Mouse (Mus musculus) heart, adult 2 months (tissue): Measurements from ENCODE around the gene Map3k20. TPM values are rescaled to one million over a fixed set of nuclear protein-coding genes. Genes with fewer than 3 reads are reported as not detected.
A peak's percentile ranks its signal among the peaks of the same experiment; 100 is the strongest.

ENCODE experiments used
- DNase-seq, 2 experiments: peaks; one replicate each; pipeline ENCODE4 v3.0.0; 2021
- H3K27ac ChIP-seq: fragments of 200-600 bp; 2 replicates; pipeline ENCODE4 v1.8.1; 2022
- H3K27me3 ChIP-seq: fragments of 200-500 bp; 2 replicates; pipeline ENCODE4 v1.6.1; 2012; ENCODE audit warnings: mild to moderate bottlenecking, low read length, inconsistent platforms, mixed read lengths; ENCODE audit not compliant: control insufficient read depth, insufficient read depth
- H3K36me3 ChIP-seq: fragments of 200-500 bp; 2 replicates; pipeline ENCODE4 v1.6.1; 2012; ENCODE audit warnings: low read length, inconsistent platforms; ENCODE audit not compliant: control insufficient read depth, insufficient read depth
- H3K4me1 ChIP-seq: fragments of 200-500 bp; 2 replicates; pipeline ENCODE4 v1.6.1; 2011; ENCODE audit warnings: low read length; ENCODE audit not compliant: control insufficient read depth, insufficient read depth
- H3K4me3 ChIP-seq: fragments of 200-600 bp; 2 replicates; pipeline ENCODE4 v1.8.1; 2022
- H3K79me2 ChIP-seq: fragments of 200-500 bp; replicated peaks from 2 replicates; pipeline ENCODE4 v1.6.1; 2012; ENCODE audit warnings: mild to moderate bottlenecking, inconsistent platforms, low read length, moderate library complexity, mixed read lengths; ENCODE audit not compliant: control insufficient read depth, insufficient read depth
- H3K9ac ChIP-seq: fragments of 200-500 bp; 2 replicates; pipeline ENCODE4 v1.6.1; 2012; ENCODE audit warnings: low read depth, mild to moderate bottlenecking, control low read depth, inconsistent platforms, low read length, mixed read lengths
- CTCF ChIP-seq: fragments of 200-600 bp; IDR thresholded peaks from 2 replicates; pipeline ENCODE4 v1.8.1; 2022; ENCODE audit warnings: antibody characterized with exemption, mild to moderate bottlenecking, moderate library complexity
- EP300 ChIP-seq: fragments of 200-500 bp; IDR thresholded peaks from 2 replicates; pipeline ENCODE4 v1.6.1; 2011; ENCODE audit warnings: low read depth, low read length, control low read depth; ENCODE audit not compliant: insufficient read depth
- POLR2A ChIP-seq: fragments of 200-500 bp; IDR thresholded peaks from 2 replicates; pipeline ENCODE4 v1.6.1; 2011; ENCODE audit warnings: mild to moderate bottlenecking, low read depth, low read length, control low read depth; ENCODE audit not compliant: insufficient read depth
- WGBS: fragments of 180-500 bp; shearing (Covaris S2); methylation state at CpG from one replicate; pipeline ENCODE4 v1.1.7; 2018; 5-methylcytosine and 5-hydroxymethylcytosine counted together
- intact Hi-C: fragments of 180-260 bp; cut with DNase I; formaldehyde crosslinking; loops from one replicate; pipeline ENCODE4 v1.15.1; 2025
- polyA plus RNA-seq: library from polyadenylated mRNA; depleted of rRNA; stranded (reverse); fragments of >200 nt; gene quantifications from 2 replicates; pipeline ENCODE4 v1.2.3, GENCODE M21; 2012
- total RNA-seq, 2 experiments: library from RNA; stranded (reverse); gene quantifications; 2 replicates each; pipeline ENCODE4 v1.2.3; 2021

Gene Map3k20
- total and polyA plus RNA-seq, 3 experiments: 75.1 to 303 (median 275) TPM

DNA sequence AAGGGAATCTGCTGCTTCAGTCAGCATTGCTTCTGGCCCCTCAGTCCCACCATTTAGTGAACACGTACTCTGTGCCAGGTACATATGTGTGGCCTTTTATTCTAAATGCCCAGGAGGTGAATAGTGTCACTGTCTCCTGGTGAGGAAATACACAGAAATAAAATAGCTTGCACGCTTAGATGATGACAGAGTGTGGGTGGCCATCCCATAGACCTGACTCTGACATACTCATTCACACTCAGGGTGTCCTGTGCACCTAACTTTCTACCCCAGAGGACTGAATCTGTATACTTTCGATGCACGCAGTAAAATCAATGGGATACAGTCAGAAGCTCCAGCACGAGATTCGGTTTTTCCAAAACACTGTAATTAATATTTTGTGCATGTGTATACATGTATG, 18.0 kb upstream of the Map3k20 start:
- whole genome bisulfite sequencing: 88% methylated on average over 6 of the region's 6 CpGs

DNA sequence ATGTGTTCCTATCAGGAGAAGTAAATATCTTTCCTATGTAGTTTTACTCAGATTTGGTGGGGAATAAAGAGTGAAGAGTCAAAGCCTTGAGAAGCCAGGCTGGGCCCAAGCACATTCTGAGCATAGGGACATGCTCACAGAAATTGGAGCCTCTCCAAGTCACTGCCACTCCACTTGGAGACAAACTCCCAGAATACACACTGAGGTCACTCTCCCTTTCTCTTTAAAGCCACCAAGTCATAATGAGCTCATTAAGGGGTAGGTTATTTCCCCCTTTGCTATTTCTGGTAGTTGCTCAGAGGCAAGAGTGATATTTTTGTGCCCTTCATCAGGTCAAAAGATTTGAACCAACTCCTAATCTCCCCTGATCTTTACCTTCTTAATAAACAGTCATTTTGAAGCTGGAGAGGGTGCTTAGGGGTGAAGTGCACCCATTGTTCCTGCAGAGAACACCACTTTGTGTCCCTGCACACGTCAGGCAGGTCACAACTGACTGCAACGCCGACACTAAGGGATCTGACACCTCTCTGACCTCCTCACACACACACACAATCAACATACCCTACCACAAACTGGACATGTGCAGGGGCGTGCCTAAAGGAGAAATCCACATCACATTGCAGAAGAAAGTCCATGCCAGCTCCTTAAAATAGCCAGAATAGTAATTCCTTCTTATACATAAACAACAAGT, 15.6 kb upstream of the Map3k20 start:
- DNase-seq: peak in 1 of 2 experiments; percentile 31
- WGBS: 50% methylated on average over 4 of the region's 4 CpGs
- H3K36me3 ChIP-seq: no peaks in the 10 kb centered on the region
- H3K4me1 ChIP-seq: peaks cover 1% of the 10 kb centered on the region
- TF ChIP-seq POLR2A: no peak
- TF ChIP-seq CTCF: no peak
- no peak for TF ChIP-seq EP300
- intact Hi-C loops: no loop called here
- peak overlapping the region; percentile 85 for H3K27ac ChIP-seq
- no peaks in the 10 kb centered on the region for H3K27me3 ChIP-seq
- no peak overlapping the region for H3K4me3 ChIP-seq
- peak overlapping the region; percentile 60; the same call in 1 of the 2 replicates for H3K9ac ChIP-seq
- no peaks in the 10 kb centered on the region for H3K79me2 ChIP-seq

More for the DNA sequence above, 18.0 kb upstream of the Map3k20 start:
- Histone ChIP-seq H3K4me1 (peaks cover 1% of the 10 kb centered on the region), H3K4me3 (no peak overlapping the region), H3K27ac (no peak overlapping the region), H3K27me3 (no peaks in the 10 kb centered on the region), H3K9ac (no peak overlapping the region), H3K36me3 (no peaks in the 10 kb centered on the region), H3K79me2 (no peaks in the 10 kb centered on the region)
- no peak for DNase-seq
- intact Hi-C loops: no loop called here
- TF ChIP-seq POLR2A (no peak), EP300 (no peak), CTCF (no peak)

DNA sequence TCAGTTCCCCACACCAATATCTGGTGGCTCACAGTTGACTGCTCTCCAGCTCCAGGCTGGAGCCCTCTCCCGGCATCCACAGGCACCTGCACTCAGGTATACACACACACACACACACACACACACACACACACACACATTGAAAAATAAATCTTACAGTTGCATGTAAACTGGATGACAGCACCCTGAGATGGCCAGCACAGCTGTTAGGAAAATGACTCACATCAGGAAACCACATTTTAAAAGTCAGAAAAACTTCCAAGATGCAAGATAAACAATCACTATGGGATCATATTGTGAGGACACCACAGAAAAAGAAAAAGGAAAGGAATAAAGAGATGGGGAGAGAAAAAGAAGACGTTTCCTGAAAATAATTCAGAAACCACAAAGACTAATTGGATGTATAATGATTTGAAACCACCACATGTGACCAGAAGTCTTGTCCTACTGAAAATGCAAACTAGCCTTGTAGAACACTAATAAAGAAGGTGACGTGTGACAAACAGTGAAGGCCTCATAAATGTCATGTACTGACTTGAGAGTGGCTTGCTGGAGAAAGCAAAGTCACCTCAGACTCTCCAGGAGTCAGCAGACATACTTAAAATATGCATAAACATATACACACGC, 7.1 kb upstream of the Map3k20 start:
- Histone ChIP-seq H3K9ac (no peak overlapping the region), H3K4me3 (no peak overlapping the region), H3K79me2 (no peaks in the 10 kb centered on the region), H3K4me1 (no peaks in the 10 kb centered on the region), H3K36me3 (no peaks in the 10 kb centered on the region), H3K27ac (no peak overlapping the region), H3K27me3 (no peaks in the 10 kb centered on the region)
- intact Hi-C loops: no loop called here
- TF ChIP-seq POLR2A (no peak), EP300 (no peak), CTCF (no peak)
- no peak for DNase-seq
- 76% methylated on average over 4 of the region's 4 CpGs for WGBS

DNA sequence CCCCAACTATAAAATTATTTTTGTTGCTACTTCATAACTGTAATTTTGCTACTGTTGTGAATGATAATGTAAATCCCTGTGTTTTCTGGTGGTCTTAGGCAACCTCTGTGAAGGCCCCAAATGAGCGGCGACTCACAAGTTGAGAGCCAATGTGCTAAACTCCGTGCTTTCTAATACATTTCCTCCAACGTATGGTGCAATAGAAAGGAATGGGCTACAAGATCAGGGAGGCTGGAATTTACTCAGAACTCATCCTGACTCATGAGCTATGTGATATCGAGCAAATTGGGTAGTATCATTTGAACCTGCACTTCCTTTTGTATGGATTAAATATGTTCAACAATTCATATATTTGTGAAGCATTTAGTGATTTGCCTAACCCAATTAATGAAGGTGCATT, 4.9 kb upstream of the Map3k20 start:
- Histone ChIP-seq H3K4me1 (peaks cover 4% of the 10 kb centered on the region), H3K79me2 (no peaks in the 10 kb centered on the region), H3K9ac (no peak overlapping the region), H3K4me3 (no peak overlapping the region), H3K36me3 (no peaks in the 10 kb centered on the region; the same call in 1 of the 2 replicates), H3K27ac (no peak overlapping the region), H3K27me3 (no peaks in the 10 kb centered on the region)
- TF ChIP-seq POLR2A: no peak
- no peak for TF ChIP-seq CTCF
- TF ChIP-seq EP300: no peak
- 91% methylated on average over 5 of the region's 5 CpGs for WGBS
- intact Hi-C loops: no loop called here
- no peak for DNase-seq

DNA sequence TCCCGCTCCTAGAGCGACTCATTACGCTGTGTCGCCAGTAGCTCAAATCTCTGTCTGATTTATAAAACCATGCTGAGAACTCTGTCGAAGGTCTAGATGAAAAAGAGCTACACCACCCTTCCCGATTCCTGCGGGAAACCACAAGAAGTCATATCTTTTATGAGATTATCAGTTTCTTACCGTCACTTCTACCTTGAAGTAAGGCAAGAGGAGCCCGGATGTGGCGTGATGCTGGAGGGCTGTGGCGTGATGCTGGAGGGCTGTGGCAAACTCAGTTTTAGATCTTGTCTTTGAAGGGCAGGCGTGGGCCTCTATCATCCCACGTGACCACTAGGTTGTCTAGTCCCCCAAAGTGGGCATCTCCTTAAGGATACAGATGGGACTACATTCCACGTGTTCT, 3.5 kb upstream of the Map3k20 start:
- intact Hi-C loops: no loop called here

DNA sequence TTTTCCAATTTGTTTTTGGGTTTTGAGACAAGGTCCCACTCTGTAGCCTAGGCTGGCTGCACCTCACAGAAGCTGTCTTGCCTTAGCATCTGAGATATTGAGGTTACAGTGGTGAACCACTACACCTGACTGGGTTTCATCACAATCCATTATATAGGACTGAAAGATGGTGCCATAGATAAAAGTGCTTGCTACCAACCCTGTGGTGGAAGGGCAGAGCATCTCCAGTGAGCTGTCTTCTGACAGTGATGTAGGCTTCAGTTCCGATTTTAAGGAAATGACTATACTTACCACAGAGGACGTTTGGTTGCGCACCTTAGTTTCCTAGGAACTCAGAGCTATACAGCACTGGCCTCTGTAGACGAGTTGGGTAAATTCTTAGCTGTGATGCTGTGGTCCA, 2.7 kb upstream of the Map3k20 start:
- Histone ChIP-seq H3K4me1 (peaks cover 7% of the 10 kb centered on the region), H3K27me3 (no peaks in the 10 kb centered on the region), H3K36me3 (no peaks in the 10 kb centered on the region; the same call in 1 of the 2 replicates), H3K9ac (no peak overlapping the region), H3K27ac (peak overlapping the region; percentile 97; the same call in 1 of the 2 replicates), H3K79me2 (no peaks in the 10 kb centered on the region), H3K4me3 (no peak overlapping the region)
- 79% methylated on average over 4 of the region's 4 CpGs for WGBS
- intact Hi-C loops: no loop called here
- DNase-seq: no peak
- TF ChIP-seq CTCF (no peak), POLR2A (no peak), EP300 (no peak)

More for the DNA sequence above, 3.5 kb upstream of the Map3k20 start:
- Histone ChIP-seq H3K27ac (no peak overlapping the region), H3K27me3 (no peaks in the 10 kb centered on the region), H3K9ac (no peak overlapping the region), H3K79me2 (no peaks in the 10 kb centered on the region), H3K4me3 (no peak overlapping the region), H3K4me1 (peaks cover 4% of the 10 kb centered on the region), H3K36me3 (no peaks in the 10 kb centered on the region; the same call in 1 of the 2 replicates)
- WGBS: 91% methylated on average over 14 of the region's 14 CpGs
- no peak for DNase-seq
- no peak for TF ChIP-seq CTCF
- TF ChIP-seq EP300: no peak
- TF ChIP-seq POLR2A: no peak
